Mouse (Mus musculus) myocyte (in vitro differentiated cells): ENCODE results near the gene Chn1.

Experiments used
- CEBPB ChIP-seq: IDR thresholded peaks from 2 replicates; pipeline ENCODE4 v1.6.1; 2011; ENCODE audit warnings: mild to moderate bottlenecking, moderate library complexity; ENCODE audit not compliant: poor library complexity, insufficient read depth, severe bottlenecking
- E2F4 ChIP-seq: IDR thresholded peaks from one replicate; pipeline ENCODE4 v1.6.1; 2011; ENCODE audit warnings: mild to moderate bottlenecking, control low read depth, moderate library complexity; ENCODE audit not compliant: insufficient read depth
- MAX ChIP-seq: IDR thresholded peaks from one replicate; pipeline ENCODE4 v1.6.1; 2011; ENCODE audit warnings: low read depth, mild to moderate bottlenecking, control low read depth
- MYOD1 ChIP-seq, 3 experiments: IDR thresholded peaks; one replicate each; pipeline ENCODE4 v1.6.1; 2011; ENCODE audit warnings: control low read depth in 2 of 3, low read depth in 2 of 3, mild to moderate bottlenecking in 2 of 3, moderate library complexity in 1 of 3; ENCODE audit not compliant: insufficient read length in 2 of 3, control insufficient read depth in 1 of 3
- MYOG ChIP-seq, 3 experiments: IDR thresholded peaks; one replicate each; pipeline ENCODE4 v1.6.1; 2011; ENCODE audit warnings: control low read depth in 2 of 3, low read depth in 2 of 3, mild to moderate bottlenecking in 2 of 3; ENCODE audit not compliant: insufficient read length in 2 of 3, control insufficient read depth in 1 of 3, insufficient read depth in 1 of 3
- POLR2A ChIP-seq: IDR thresholded peaks from one replicate; pipeline ENCODE4 v1.6.1; 2011; ENCODE audit warnings: low read depth, mild to moderate bottlenecking, control low read depth, moderate library complexity; ENCODE audit not compliant: insufficient read length
- POLR2AphosphoS2 ChIP-seq: IDR thresholded peaks from one replicate; pipeline ENCODE4 v1.6.1; 2011; ENCODE audit warnings: low read depth, control low read depth; ENCODE audit not compliant: insufficient read length
- REST ChIP-seq: IDR thresholded peaks from one replicate; pipeline ENCODE4 v1.6.1; 2011; ENCODE audit warnings: mild to moderate bottlenecking, control low read depth, moderate library complexity; ENCODE audit not compliant: insufficient read depth, insufficient read length
- SRF ChIP-seq: IDR thresholded peaks from one replicate; pipeline ENCODE4 v1.6.1; 2011; ENCODE audit warnings: low read depth; ENCODE audit not compliant: control insufficient read depth, insufficient read length
- TCF12 ChIP-seq: IDR thresholded peaks from one replicate; pipeline ENCODE4 v1.6.1; 2011; ENCODE audit warnings: mild to moderate bottlenecking, control low read depth; ENCODE audit not compliant: poor library complexity, insufficient read depth, severe bottlenecking
- USF1 ChIP-seq: IDR thresholded peaks from one replicate; pipeline ENCODE4 v1.6.1; 2011; ENCODE audit warnings: low read depth, mild to moderate bottlenecking, control low read depth, moderate library complexity

DNA sequence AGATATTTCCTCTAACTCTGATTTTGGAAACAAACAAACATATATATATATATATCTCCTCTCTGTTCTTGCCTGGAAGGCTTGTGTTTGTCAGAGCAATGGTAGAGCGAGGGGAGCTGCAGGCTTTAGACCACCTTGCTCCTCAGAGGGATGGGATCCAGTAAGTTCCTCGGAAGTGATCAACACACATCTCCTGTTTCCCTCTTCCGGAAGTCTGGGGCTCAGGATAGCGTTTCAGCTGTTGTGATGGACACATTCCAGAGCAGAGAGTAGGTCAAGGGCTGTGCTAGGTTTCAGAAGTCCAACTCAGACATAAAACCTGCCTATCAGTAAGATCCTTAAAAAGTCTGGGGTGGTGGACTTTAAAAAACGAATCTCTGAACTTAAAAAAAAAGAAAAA, 196.0 kb downstream of the Chn1 start:
- TF ChIP-seq POLR2A (no peak), MAX (no peak), POLR2AphosphoS2 (peak; percentile 57), USF1 (no peak), MYOD1 (IDR thresholded peaks at IDR 0.05; ENCODE audit: control insufficient read depth in 1 of 3, insufficient read length in 2 of 3, low read depth in 2 of 3) (peak in 2 of 3 experiments; percentile 78 to 85), TCF12 (peak; percentile 65), E2F4 (no peak), MYOG (IDR thresholded peaks at IDR 0.05; ENCODE audit: control insufficient read depth in 1 of 3, insufficient read depth in 1 of 3, insufficient read length in 2 of 3, low read depth in 2 of 3) (peak in 2 of 3 experiments; percentile 76 to 83), CEBPB (no peak), SRF (no peak), REST (no peak)
